In genomic region chr13:106754216-106754615, GRCm38 (mm10) we compare ENCODE assay signal across 21 mouse cellular contexts.
DNase-seq lines count a peak whose midpoint lies in the region; ATAC-seq and TF ChIP-seq lines count a peak whose summit lies in the region.
"Had no signal": no experiment of that assay in that cellular context is flagged by ENCODE, and none has a peak within 500 bp of the region (broad histone marks: within the 10 kb centered on the region; RNA-seq: fewer than 3 reads in every experiment).

No protein-coding gene starts in this region.

- no peak for DNase-seq in adrenal gland, postnatal 14 days
- no peak for DNase-seq in adrenal gland, adult 2 months
- DNase-seq in forebrain, postnatal 0 days, result no peak
- DNase-seq: adrenal gland, adult 8-10 months; adrenal gland, postnatal 10 days; adrenal gland, postnatal 25 days; adrenal gland, postnatal 36 days; B cell, adult 2 months; cerebellum, adult 11 months; cerebellum, adult 11-12 months; cerebellum, adult 18-20 months; cerebellum, adult 2 months; cerebellum, adult 8-10 months had no signal

- no peak overlapping the region for H3K4me3 ChIP-seq in forebrain, postnatal 0 days (ENCODE audit: low read depth, low read length)

- no peaks in the 10 kb centered on the region for H3K36me3 ChIP-seq in forebrain, postnatal 0 days (ENCODE audit: insufficient read depth)
- H3K36me3 ChIP-seq: G1E had no signal

- H3K9me3 ChIP-seq in forebrain, postnatal 0 days (ENCODE audit: low read length), result no peaks in the 10 kb centered on the region
- H3K9me3 ChIP-seq: G1E had no signal

- TF ChIP-seq CTCF in forebrain, postnatal 0 days (IDR thresholded peaks at IDR 0.05; ENCODE audit: low read depth), result no peak

- no peaks in the 10 kb centered on the region for H3K4me1 ChIP-seq in forebrain, postnatal 0 days (ENCODE audit: insufficient read depth)

- 84% methylated on average over 3 of the region's 3 CpGs for WGBS in forebrain, postnatal 0 days

- no peak overlapping the region for H3K27ac ChIP-seq in forebrain, postnatal 0 days (ENCODE audit: low read depth, low read length)

- H3K9ac ChIP-seq in forebrain, postnatal 0 days, result no peak overlapping the region

- ATAC-seq in granulocyte monocyte progenitor cell, adult 5-6 weeks (replicated peaks; ENCODE audit: poor library complexity, severe bottlenecking), result peak; percentile 95
- ATAC-seq in megakaryocyte, adult 5-6 weeks (ENCODE audit: poor library complexity, severe bottlenecking), result peak; percentile 50; the same call in 1 of the 2 replicates
- ATAC-seq in megakaryocyte progenitor cell, adult 5-6 weeks (replicated peaks; ENCODE audit: poor library complexity), result peak; percentile 80
- no peak for ATAC-seq in forebrain, postnatal 0 days
- ATAC-seq: activated CD4-positive, CD25-positive, alpha-beta regulatory T cell, adult 4 months; CD4-positive, CD25-positive, alpha-beta regulatory T cell, adult 4 months; Patski had no signal

- H3K27me3 ChIP-seq in forebrain, postnatal 0 days (ENCODE audit: insufficient read depth, low read length), result no peaks in the 10 kb centered on the region
- H3K27me3 ChIP-seq: CH12.LX, Patski had no signal

- H3K4me2 ChIP-seq in forebrain, postnatal 0 days (ENCODE audit: low read depth), result no peak overlapping the region
